Mouse (Mus musculus) frontal cortex, postnatal 25 days (tissue): Measurements from ENCODE around the gene Nfyc.

Experiments used
- DNase-seq, 2 experiments: peaks; one replicate each; pipeline ENCODE4 v3.0.0; 2022; ENCODE audit warnings: low spot score in 2 of 2

The Nfyc gene

GRCm38 (mm10) chr4:120716141-120716571 is 115.2 kb downstream of the Nfyc start:
- no peak for DNase-seq

- no peak for DNase-seq
Measured at GRCm38 (mm10) chr4:120713856-120714497, 117.4 kb downstream of the Nfyc start.

GRCm38 (mm10) chr4:120713021-120713420 is 118.4 kb downstream of the Nfyc start:
- DNase-seq = no peak

GRCm38 (mm10) chr4:120712236-120712635 is 119.1 kb downstream of the Nfyc start:
- DNase-seq = no peak
